Mouse (Mus musculus) CH12.LX (cell line): ENCODE results near the gene Islr. TPM values are rescaled to one million over a fixed set of nuclear protein-coding genes. Genes with fewer than 3 reads are reported as not detected.

ENCODE experiments used
- DNase-seq: peaks from one replicate; pipeline ENCODE4 v3.0.0-alpha.2; 2013; ENCODE audit errors: extremely low read depth
- H3K27ac ChIP-seq: 2 replicates; pipeline ENCODE4 v1.5.1; 2012; ENCODE audit warnings: low read depth, mild to moderate bottlenecking, control low read depth, moderate library complexity; ENCODE audit not compliant: insufficient read depth
- H3K27me3 ChIP-seq: replicated peaks from 2 replicates; pipeline ENCODE3; 2012; ENCODE audit warnings: inconsistent platforms
- H3K36me3 ChIP-seq, 2 experiments: replicated peaks in 1 of 2; 2 replicates each; pipeline versions ENCODE3 to v1.6.1; 2012; ENCODE audit warnings: inconsistent platforms in 1 of 2, low read length in 1 of 2, mild to moderate bottlenecking in 1 of 2, mixed read lengths in 1 of 2, moderate library complexity in 1 of 2; ENCODE audit not compliant: control insufficient read depth in 1 of 2, insufficient read depth in 1 of 2
- H3K4me1 ChIP-seq, 2 experiments: 2 replicates each; pipeline ENCODE4 v1.6.1; 2012; ENCODE audit warnings: inconsistent platforms in 1 of 2, moderate library complexity in 1 of 2; ENCODE audit not compliant: insufficient read depth in 2 of 2, control insufficient read depth in 1 of 2
- H3K4me2 ChIP-seq: 2 replicates; pipeline ENCODE4 v1.6.1; 2012; ENCODE audit warnings: low read depth, mild to moderate bottlenecking, control low read depth; ENCODE audit not compliant: poor library complexity, insufficient read depth, severe bottlenecking
- H3K4me3 ChIP-seq, 3 experiments: fragments of 150-350 bp in 1 of 3; sonication (generic) in 1 of 3; replicated peaks in 1 of 3; 2 replicates each; pipeline versions ENCODE3 to v1.5.1; 2011 to 2012; ENCODE audit warnings: low read depth in 2 of 3, low read length in 2 of 3, mild to moderate bottlenecking in 2 of 3, moderate library complexity in 2 of 3, control low read depth in 1 of 3, improper control_type of control experiment in 1 of 3, inconsistent platforms in 1 of 3, mixed read lengths in 1 of 3; ENCODE audit not compliant: poor library complexity in 1 of 3
- H3K79me2 ChIP-seq: replicated peaks from 2 replicates; pipeline ENCODE4 v1.6.1; 2012; ENCODE audit warnings: mild to moderate bottlenecking, moderate library complexity; ENCODE audit not compliant: control insufficient read depth, poor library complexity, insufficient read depth, severe bottlenecking; ENCODE audit errors: extremely low read depth
- H3K9ac ChIP-seq: 2 replicates; pipeline ENCODE4 v1.6.1; 2012; ENCODE audit warnings: low read depth, mild to moderate bottlenecking, control low read depth, moderate library complexity; ENCODE audit not compliant: insufficient read depth
- H3K9me3 ChIP-seq: replicated peaks from 2 replicates; pipeline ENCODE3; 2012; ENCODE audit warnings: low read length, inconsistent platforms, mixed read lengths
- BHLHE40 ChIP-seq: IDR thresholded peaks from 2 replicates; pipeline ENCODE4 v1.6.1; 2011; ENCODE audit warnings: mild to moderate bottlenecking, low read depth, low read length, improper control_type of control experiment
- CHD2 ChIP-seq: IDR thresholded peaks from 2 replicates; pipeline ENCODE4 v1.6.1; 2011; ENCODE audit warnings: low read length, improper control_type of control experiment
- CTCF ChIP-seq, 2 experiments: IDR thresholded peaks in 1 of 2; conservative IDR thresholded peaks in 1 of 2; 2 replicates each; pipeline ENCODE4 v1.5.1; 2011 to 2012; ENCODE audit warnings: low read depth in 2 of 2, low read length in 2 of 2, improper control_type of control experiment in 1 of 2, inconsistent platforms in 1 of 2, mild to moderate bottlenecking in 1 of 2, moderate library complexity in 1 of 2
- E2F4 ChIP-seq: IDR thresholded peaks from 2 replicates; pipeline ENCODE4 v1.6.1; 2011; ENCODE audit warnings: low read depth, low read length, improper control_type of control experiment; ENCODE audit not compliant: insufficient replicate concordance
- EP300 ChIP-seq: IDR thresholded peaks from 2 replicates; pipeline ENCODE4 v1.6.1; 2011; ENCODE audit warnings: low read length, improper control_type of control experiment
- ETS1 ChIP-seq: conservative IDR thresholded peaks from 2 replicates; pipeline ENCODE4 v1.6.1; 2012; ENCODE audit warnings: low read depth, mild to moderate bottlenecking, inconsistent platforms, low read length, improper control_type of control experiment, moderate library complexity
- GABPA ChIP-seq: IDR thresholded peaks from 2 replicates; pipeline ENCODE4 v1.6.1; 2012; ENCODE audit warnings: low read depth, low read length, improper control_type of control experiment, inconsistent platforms; ENCODE audit not compliant: insufficient replicate concordance
- IRF4 ChIP-seq: IDR thresholded peaks from 2 replicates; pipeline ENCODE4 v1.6.1; 2014; ENCODE audit warnings: low read depth, mild to moderate bottlenecking, inconsistent platforms, low read length, improper control_type of control experiment
- JUND ChIP-seq: conservative IDR thresholded peaks from 2 replicates; pipeline ENCODE4 v1.6.1; 2011; ENCODE audit warnings: low read depth, low read length, improper control_type of control experiment
- KAT2A ChIP-seq: IDR thresholded peaks from 2 replicates; pipeline ENCODE4 v1.6.1; 2012; ENCODE audit warnings: low read length, improper control_type of control experiment, inconsistent platforms; ENCODE audit not compliant: insufficient replicate concordance
- MAZ ChIP-seq: IDR thresholded peaks from 2 replicates; pipeline ENCODE4 v1.6.1; 2012; ENCODE audit warnings: low read depth, mild to moderate bottlenecking, inconsistent platforms, low read length, improper control_type of control experiment, moderate library complexity
- MEF2A ChIP-seq: IDR thresholded peaks from 2 replicates; pipeline ENCODE4 v1.6.1; 2014; ENCODE audit warnings: low read depth, mild to moderate bottlenecking, inconsistent platforms, low read length, improper control_type of control experiment, borderline replicate concordance
- NELFE ChIP-seq: IDR thresholded peaks from 2 replicates; pipeline ENCODE4 v1.6.1; 2011; ENCODE audit warnings: low read depth, low read length, improper control_type of control experiment
- NRF1 ChIP-seq: IDR thresholded peaks from 2 replicates; pipeline ENCODE4 v1.6.1; 2014; ENCODE audit warnings: low read depth, mild to moderate bottlenecking, inconsistent platforms, low read length, improper control_type of control experiment, moderate library complexity
- POLR2AphosphoS2 ChIP-seq: IDR thresholded peaks from 2 replicates; pipeline ENCODE4 v1.6.1; 2011; ENCODE audit warnings: low read depth, low read length, improper control_type of control experiment
- RCOR1 ChIP-seq: conservative IDR thresholded peaks from 2 replicates; pipeline ENCODE4 v1.6.1; 2012; ENCODE audit warnings: low read depth, mild to moderate bottlenecking, inconsistent platforms, low read length, improper control_type of control experiment
- SIN3A ChIP-seq: IDR thresholded peaks from 2 replicates; pipeline ENCODE4 v1.6.1; 2012; ENCODE audit warnings: low read length, improper control_type of control experiment, inconsistent platforms
- SMC3 ChIP-seq: IDR thresholded peaks from 2 replicates; pipeline ENCODE4 v1.6.1; 2011; ENCODE audit warnings: low read depth, low read length, improper control_type of control experiment
- TCF12 ChIP-seq: IDR thresholded peaks from 2 replicates; pipeline ENCODE4 v1.6.1; 2014; ENCODE audit warnings: low read depth, mild to moderate bottlenecking, inconsistent platforms, low read length, improper control_type of control experiment
- USF1 ChIP-seq: IDR thresholded peaks from 2 replicates; pipeline ENCODE4 v1.6.1; 2014; ENCODE audit warnings: low read depth, mild to moderate bottlenecking, inconsistent platforms, low read length, improper control_type of control experiment
- ZC3H11A ChIP-seq: IDR thresholded peaks from 2 replicates; pipeline ENCODE4 v1.6.1; 2012; ENCODE audit warnings: low read depth, mild to moderate bottlenecking, inconsistent platforms, low read length, improper control_type of control experiment
- ZMIZ1 ChIP-seq: IDR thresholded peaks from 2 replicates; pipeline ENCODE4 v1.6.1; 2012; ENCODE audit warnings: low read depth, mild to moderate bottlenecking, inconsistent platforms, low read length, improper control_type of control experiment
- dilution Hi-C: fragments of 300-500 bp; cut with MboI; formaldehyde crosslinking; loops from 2 replicates; pipeline ENCODE4 v1.14.3; 2020; ENCODE audit warnings: low sequenced_read_pairs; ENCODE audit not compliant: extremely low pct_unique_long_range_greater_than_20kb, extremely low pct_ligation_motif_present
- in situ Hi-C: fragments of 300-500 bp; cut with MboI; formaldehyde crosslinking; loops from 3 replicates; pipeline ENCODE4 v1.14.3; 2019; ENCODE audit warnings: low sequenced_read_pairs, low pct_ligation_motif_present, low pct_unique_long_range_greater_than_20kb, mixed read lengths
- polyA plus RNA-seq: library from polyadenylated mRNA; unstranded; fragments of >175 nt; gene quantifications from 2 replicates; pipeline ENCODE4 v1.2.1, GENCODE M21; 2012; ENCODE audit warnings: low read depth; ENCODE audit not compliant: insufficient read length
- total RNA-seq, 2 experiments: library from RNA; depleted of rRNA; stranded (reverse); fragments of 300-350 nt in 1 of 2; fragments of >200 nt in 1 of 2; gene quantifications; 2 replicates each; pipeline ENCODE4 v1.2.3; 2012 to 2014

Islr gene
- total and polyA plus RNA-seq, 3 experiments = not detected

DNA sequence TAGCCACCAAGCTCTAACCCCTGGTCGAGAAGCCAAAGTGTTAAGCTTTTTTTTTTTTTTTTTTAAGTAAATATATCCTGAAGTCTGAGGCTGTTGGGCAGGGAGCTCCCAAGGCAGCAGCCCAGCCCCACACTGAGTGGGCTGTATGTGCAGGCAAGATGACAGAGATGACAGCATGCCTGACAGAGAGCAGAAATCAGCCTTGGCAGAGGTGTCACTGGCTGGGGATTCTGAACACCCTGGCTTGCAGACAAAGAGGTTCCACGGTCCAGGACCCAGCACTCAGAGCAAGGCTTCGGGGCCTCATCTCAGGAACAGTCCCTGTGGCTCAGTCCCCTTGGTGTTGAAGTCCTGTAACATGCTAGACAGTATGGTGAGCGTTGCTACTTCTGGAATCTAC lies 44.3 kb downstream of the Islr start:
- no peak overlapping the region for H3K9ac ChIP-seq
- H3K27ac ChIP-seq = no peak overlapping the region
- H3K4me3 ChIP-seq = no peak overlapping the region
- H3K79me2 ChIP-seq = no peaks in the 10 kb centered on the region
- peaks cover 19% of the 10 kb centered on the region for H3K27me3 ChIP-seq
- no peaks in the 10 kb centered on the region for H3K9me3 ChIP-seq
- no peaks in the 10 kb centered on the region for H3K36me3 ChIP-seq
- peaks cover 0 to 11% of the 10 kb centered on the region in 2 experiments; a peak in 2 of 4 replicates for H3K4me1 ChIP-seq
- in situ Hi-C loops (no loop called here), dilution Hi-C loops (no loop called here)
- H3K4me2 ChIP-seq = no peak overlapping the region
- no peak for DNase-seq
- TF ChIP-seq CHD2 = no peak
- TF ChIP-seq POLR2AphosphoS2 = no peak
- no peak for TF ChIP-seq JUND
- TF ChIP-seq ZMIZ1 = no peak
- no peak for TF ChIP-seq EP300
- no peak for TF ChIP-seq SIN3A
- TF ChIP-seq MEF2A = no peak
- TF ChIP-seq RCOR1 = no peak
- no peak for TF ChIP-seq KAT2A
- TF ChIP-seq TCF12 = no peak
- TF ChIP-seq NELFE = no peak
- TF ChIP-seq ZC3H11A = no peak
- no peak for TF ChIP-seq BHLHE40
- no peak for TF ChIP-seq MAZ
- no peak for TF ChIP-seq USF1
- TF ChIP-seq GABPA = no peak
- TF ChIP-seq CTCF (conservative IDR thresholded peaks at IDR 0.05 in 1 of 2, IDR thresholded peaks at IDR 0.05 in 1 of 2; ENCODE audit: low read depth in 2 of 2, low read length in 2 of 2) = no peak
- TF ChIP-seq SMC3 = no peak
- no peak for TF ChIP-seq ETS1
- no peak for TF ChIP-seq IRF4

DNA sequence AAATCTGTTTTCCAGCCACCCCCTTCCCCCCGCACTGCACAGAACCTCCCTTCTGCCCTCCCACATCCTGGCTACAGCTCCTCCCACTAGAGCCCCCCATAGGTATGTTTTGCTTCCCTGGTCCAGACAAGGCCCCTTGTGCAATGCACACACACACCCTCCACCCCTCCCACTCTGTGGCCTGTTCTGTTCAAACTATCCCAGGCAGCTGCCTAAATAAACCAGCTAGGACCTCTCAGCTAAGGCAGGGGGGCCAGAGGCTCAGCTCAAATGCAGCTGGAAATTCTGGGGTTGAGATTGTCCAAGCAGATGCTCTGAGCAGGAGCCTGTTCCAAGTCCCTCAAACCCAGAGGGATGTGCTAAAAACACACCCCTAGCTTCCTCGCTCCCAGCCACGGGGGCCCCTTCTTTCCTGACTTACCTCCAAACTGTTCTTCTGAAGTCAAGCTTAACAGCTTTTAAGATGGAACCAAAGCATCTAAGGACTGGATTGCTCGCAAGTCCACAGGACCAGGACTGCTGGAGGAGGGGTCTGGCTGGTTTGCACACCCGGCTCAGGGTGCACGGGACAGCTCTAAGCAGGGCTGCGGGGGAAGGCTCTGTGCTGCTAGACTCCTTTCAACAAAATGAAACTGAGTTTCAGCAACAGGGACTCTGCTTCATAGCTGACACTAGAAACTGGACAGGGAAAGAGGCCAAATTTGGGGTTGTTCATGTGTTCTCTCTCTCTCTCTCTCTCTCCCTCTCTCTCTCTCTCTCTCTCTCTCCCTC lies 45.4 kb downstream of the Islr start:
- dilution Hi-C loops (no loop called here), in situ Hi-C loops (no loop called here)
- peaks cover 29% of the 10 kb centered on the region for H3K27me3 ChIP-seq
- no peak for TF ChIP-seq E2F4
- TF ChIP-seq ZMIZ1 = no peak
- no peak for TF ChIP-seq SIN3A
- no peak for TF ChIP-seq NRF1
- H3K36me3 ChIP-seq = no peaks in the 10 kb centered on the region
- no peak overlapping the region for H3K4me2 ChIP-seq
- H3K27ac ChIP-seq = no peak overlapping the region
- H3K9ac ChIP-seq = no peak overlapping the region
- no peaks in the 10 kb centered on the region for H3K79me2 ChIP-seq
- H3K4me3 ChIP-seq = no peak overlapping the region
- peaks cover 0 to 11% of the 10 kb centered on the region in 2 experiments; a peak in 2 of 4 replicates for H3K4me1 ChIP-seq
- no peaks in the 10 kb centered on the region for H3K9me3 ChIP-seq
- DNase-seq = no peak
